Mouse (Mus musculus): ENCODE data around the gene Retreg2. TPM values are rescaled to one million over a fixed set of nuclear protein-coding genes. Genes with fewer than 3 reads are reported as not detected.

The Retreg2 gene
- polyA plus RNA-seq, 1 experiment from 2014 or later: 31.5 TPM

DNA sequence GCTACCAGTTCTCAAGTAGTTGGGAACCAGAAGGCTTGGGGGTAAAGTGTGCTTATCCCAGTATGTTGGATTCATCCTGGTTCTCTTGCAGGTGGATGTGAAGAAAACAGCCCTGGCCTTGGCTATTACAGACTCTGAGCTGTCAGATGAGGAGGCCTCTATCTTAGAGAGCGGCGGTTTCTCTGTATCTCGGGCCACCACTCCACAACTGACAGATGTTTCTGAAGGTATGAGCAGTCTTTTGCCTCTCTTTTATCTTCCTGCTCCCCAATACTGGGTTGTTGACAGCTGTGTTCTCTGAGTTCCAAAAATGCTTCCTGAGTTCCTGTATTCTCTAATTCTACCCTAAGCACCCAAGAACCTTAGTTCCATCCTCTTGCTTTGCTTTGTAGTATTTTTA lies 3.0 kb downstream of the Retreg2 start:
- Histone ChIP-seq H3K27ac (no peak overlapping the region), H3K27me3 (ENCODE audit: low read depth, poor library complexity, severe bottlenecking) (no peaks in the 10 kb centered on the region), H3K36me3 (peaks cover 53% of the 10 kb centered on the region), H3K4me3 (no peak overlapping the region), H3K4me1 (peaks cover 32% of the 10 kb centered on the region), H3K9me3 (replicated peaks) (no peaks in the 10 kb centered on the region)
- 100% methylated on average over 3 of the region's 3 CpGs for WGBS
- DNase-seq (ENCODE audit: low spot score): no peak

DNA sequence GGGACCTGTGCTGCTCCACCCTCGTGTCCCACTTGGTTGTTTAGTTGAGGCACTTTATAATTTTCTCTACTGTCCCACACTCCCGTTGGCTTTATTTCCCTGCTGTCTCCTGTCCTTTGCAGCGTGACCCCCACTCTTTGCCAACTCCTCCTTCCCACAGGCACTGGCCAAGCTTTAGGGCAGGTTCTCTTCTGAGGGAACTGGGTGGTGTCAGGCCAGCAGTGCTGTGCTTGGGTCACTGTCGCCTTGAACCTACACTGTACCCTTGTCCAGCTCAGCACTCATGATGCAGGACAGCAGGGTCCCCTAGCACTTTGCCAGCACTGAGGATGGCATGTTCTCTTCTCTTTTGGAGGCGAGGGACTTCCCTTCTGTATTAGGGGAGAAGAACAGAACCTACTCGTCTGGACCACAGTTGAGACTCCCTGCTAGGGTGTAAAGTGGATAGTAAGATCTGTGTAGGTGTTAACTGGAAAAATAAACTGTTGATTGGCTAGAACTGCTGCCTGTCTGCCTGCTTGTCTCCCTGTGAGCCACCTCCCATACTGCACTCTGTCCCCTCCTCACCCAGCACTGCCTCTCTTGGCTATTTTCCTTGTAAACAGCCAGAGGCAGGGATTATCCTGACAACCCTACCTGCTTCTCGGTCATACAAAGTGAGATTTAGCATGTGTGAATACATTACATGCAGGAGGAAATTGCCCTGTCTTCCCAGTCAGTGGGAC lies 5.0 kb downstream of the Retreg2 start:
- Histone ChIP-seq H3K9me3 (replicated peaks) (no peaks in the 10 kb centered on the region), H3K27me3 (ENCODE audit: low read depth, poor library complexity, severe bottlenecking) (no peaks in the 10 kb centered on the region), H3K4me1 (peaks cover 14% of the 10 kb centered on the region), H3K27ac (no peak overlapping the region), H3K4me3 (no peak overlapping the region), H3K36me3 (peaks cover 53% of the 10 kb centered on the region)
- DNase-seq (ENCODE audit: low spot score): no peak
- 80% methylated on average over 7 of the region's 7 CpGs for WGBS

DNA sequence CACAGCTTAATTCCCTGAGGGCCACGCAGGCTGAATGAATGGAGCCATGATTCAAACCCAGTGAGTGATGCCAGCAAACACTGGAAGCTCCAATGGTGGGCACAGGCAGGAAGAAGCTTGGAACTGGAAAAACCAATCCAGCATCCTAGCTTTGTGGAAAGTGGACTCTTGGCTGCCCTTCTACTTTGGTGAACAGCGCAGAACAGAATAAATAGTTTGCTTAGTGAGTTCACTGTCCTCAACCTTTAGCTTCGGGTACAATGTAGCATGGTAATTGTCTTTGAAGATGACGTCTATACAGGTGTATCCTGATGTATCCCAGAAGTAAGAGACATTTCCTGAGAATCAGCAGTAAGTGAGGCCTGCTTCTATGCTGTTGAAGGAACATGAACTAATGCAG lies 6.1 kb downstream of the Retreg2 start:
- H3K4me3 ChIP-seq: no peak overlapping the region
- H3K27ac ChIP-seq: no peak overlapping the region
- H3K27me3 ChIP-seq (ENCODE audit: low read depth, poor library complexity, severe bottlenecking): no peaks in the 10 kb centered on the region
- no peak for DNase-seq (ENCODE audit: low spot score)
- no peaks in the 10 kb centered on the region for H3K9me3 ChIP-seq (replicated peaks)
- H3K36me3 ChIP-seq: peaks cover 53% of the 10 kb centered on the region
- WGBS: 92% methylated on average over 4 of the region's 4 CpGs
- H3K4me1 ChIP-seq: peaks cover 6% of the 10 kb centered on the region

DNA sequence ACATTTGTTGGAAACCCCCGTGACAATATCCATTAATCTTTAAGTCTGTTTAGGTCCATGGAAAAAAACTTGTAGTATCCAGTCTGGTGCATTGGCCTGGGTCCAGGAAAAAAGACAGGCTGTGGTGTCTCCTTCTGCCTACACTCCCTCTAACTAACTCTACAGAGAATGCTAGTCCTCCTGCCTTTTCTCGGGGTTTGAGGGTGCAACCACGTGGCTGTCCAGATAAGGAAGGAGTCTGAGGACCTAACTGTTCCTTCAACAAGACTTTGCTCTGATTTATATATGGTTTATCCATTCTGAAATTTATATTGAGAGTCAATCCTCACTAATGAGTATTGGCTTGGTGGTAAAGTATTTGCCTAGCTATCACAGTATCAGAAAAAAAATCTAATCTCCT lies 13.3 kb downstream of the Retreg2 start:
- 67% methylated on average over 3 of the region's 3 CpGs for WGBS
- H3K9me3 ChIP-seq (replicated peaks): no peaks in the 10 kb centered on the region

DNA sequence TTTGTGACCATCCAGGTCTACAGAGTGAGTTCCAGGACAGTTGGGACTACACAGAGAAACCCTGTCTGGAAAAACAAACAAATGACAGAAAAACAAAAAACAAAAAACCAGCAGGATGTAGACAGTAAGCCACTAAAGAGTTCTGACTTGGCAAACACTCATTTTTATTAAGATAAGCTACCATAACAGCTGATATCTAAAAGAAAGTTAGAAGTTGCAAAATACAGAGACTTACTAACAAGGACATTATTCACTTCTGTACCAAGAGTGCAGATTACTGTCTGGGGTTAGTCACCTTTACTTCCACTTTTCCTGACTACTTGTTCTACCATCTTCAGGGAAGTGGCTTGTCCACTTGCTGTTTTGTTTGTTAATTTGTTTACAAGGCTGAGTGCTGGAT lies 16.4 kb downstream of the Retreg2 start:
- Histone ChIP-seq H3K27me3 (ENCODE audit: low read depth, poor library complexity, severe bottlenecking) (no peaks in the 10 kb centered on the region), H3K36me3 (no peaks in the 10 kb centered on the region), H3K9me3 (replicated peaks) (no peaks in the 10 kb centered on the region), H3K27ac (no peak overlapping the region), H3K4me3 (no peak overlapping the region), H3K4me1 (no peaks in the 10 kb centered on the region)
- DNase-seq (ENCODE audit: low spot score): no peak

More for the DNA sequence above, 13.3 kb downstream of the Retreg2 start:
- Histone ChIP-seq H3K27me3 (ENCODE audit: low read depth, poor library complexity, severe bottlenecking) (no peaks in the 10 kb centered on the region), H3K4me1 (no peaks in the 10 kb centered on the region), H3K36me3 (no peaks in the 10 kb centered on the region), H3K27ac (no peak overlapping the region), H3K4me3 (no peak overlapping the region)
- DNase-seq (ENCODE audit: low spot score): no peak

DNA sequence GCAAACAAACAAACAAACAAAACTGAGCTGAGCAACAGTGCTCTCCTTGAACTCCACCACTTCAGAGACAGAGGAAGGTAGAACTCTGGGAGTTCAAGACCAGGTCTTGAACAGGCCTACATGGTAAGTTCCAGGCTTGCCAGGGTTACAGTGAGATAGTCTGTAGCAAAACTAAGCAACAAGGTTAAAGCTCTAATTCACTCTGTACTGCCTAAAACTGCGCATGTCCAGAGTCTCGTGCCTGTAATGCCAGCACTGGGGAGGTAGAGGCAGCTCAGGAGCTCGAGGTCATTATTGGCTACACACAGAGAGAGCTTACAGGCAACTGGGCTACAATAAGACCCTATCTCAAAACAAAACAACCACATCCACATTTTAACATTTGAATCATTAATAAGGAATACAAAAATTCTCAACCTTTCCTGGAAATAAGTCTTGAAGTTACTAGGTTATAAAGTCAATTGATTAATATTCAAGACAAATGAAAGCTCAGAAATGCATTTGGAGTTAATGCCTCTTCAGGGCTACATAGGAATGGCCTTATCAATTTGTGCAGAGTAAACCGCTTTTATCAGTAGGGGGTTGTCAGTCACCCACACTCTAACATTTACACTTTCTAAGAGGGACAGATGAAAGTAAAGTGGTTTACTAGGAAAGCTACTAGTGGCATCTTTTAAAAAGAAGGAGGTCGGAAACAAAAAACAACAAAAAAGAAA lies 17.1 kb downstream of the Retreg2 start:
- 82% methylated on average over 5 of the region's 5 CpGs for WGBS

DNA sequence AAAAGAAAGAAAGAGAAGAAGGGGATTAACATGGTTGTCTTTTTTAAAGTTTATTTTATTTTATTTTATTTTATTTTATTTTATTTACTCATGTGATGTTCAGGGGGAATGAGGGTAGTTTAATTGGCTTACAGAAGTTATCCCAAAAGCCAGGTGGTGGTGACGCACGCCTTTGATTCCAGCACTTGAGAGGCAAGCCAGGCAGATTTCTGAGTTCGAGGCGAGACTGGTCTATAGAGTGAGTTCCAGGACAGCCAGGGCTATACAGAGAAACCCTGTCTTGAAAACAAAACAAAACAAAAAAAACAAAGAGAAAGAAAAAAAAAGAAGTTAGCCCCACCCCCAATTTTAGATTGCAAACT lies 17.7 kb downstream of the Retreg2 start:
- no peak for DNase-seq (ENCODE audit: low spot score)
- no peak overlapping the region for H3K4me3 ChIP-seq
- no peaks in the 10 kb centered on the region for H3K9me3 ChIP-seq (replicated peaks)
- no peak overlapping the region for H3K27ac ChIP-seq
- no peaks in the 10 kb centered on the region for H3K27me3 ChIP-seq (ENCODE audit: low read depth, poor library complexity, severe bottlenecking)
- no peaks in the 10 kb centered on the region for H3K36me3 ChIP-seq
- H3K4me1 ChIP-seq: no peaks in the 10 kb centered on the region
- 87% methylated on average over 4 of the region's 4 CpGs for WGBS

More for the DNA sequence above, 17.1 kb downstream of the Retreg2 start:
- Histone ChIP-seq H3K27me3 (ENCODE audit: low read depth, poor library complexity, severe bottlenecking) (no peaks in the 10 kb centered on the region), H3K9me3 (replicated peaks) (no peaks in the 10 kb centered on the region), H3K4me3 (no peak overlapping the region), H3K27ac (no peak overlapping the region), H3K36me3 (no peaks in the 10 kb centered on the region), H3K4me1 (no peaks in the 10 kb centered on the region)
- DNase-seq (ENCODE audit: low spot score): no peak

DNA sequence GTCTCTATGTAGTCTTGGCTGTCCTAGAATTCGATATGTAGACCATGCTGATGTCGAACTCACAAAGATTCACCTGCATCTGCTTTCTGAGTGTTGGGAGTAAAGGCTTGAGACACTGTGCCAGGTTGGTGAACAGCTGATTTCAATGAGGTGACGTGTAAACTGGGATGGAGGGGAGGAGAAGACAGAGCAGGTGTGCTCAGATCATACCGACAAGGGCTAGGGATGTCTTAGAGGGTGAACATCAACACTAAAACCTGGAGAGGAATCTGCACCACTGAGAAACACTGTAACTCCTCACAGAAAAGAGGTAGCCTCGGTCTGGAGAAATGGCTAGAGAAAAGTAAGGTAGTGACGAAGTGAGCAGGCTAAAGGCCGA lies 25.5 kb downstream of the Retreg2 start:
- Histone ChIP-seq H3K27me3 (ENCODE audit: low read depth, poor library complexity, severe bottlenecking) (no peaks in the 10 kb centered on the region), H3K27ac (peak overlapping the region; percentile 88), H3K4me3 (peak overlapping the region; percentile 83), H3K36me3 (peaks cover 29% of the 10 kb centered on the region), H3K4me1 (peaks cover 20% of the 10 kb centered on the region), H3K9me3 (replicated peaks) (no peaks in the 10 kb centered on the region)
- WGBS: 6% methylated on average over 7 of the region's 7 CpGs
- DNase-seq (ENCODE audit: low spot score): no peak

DNA sequence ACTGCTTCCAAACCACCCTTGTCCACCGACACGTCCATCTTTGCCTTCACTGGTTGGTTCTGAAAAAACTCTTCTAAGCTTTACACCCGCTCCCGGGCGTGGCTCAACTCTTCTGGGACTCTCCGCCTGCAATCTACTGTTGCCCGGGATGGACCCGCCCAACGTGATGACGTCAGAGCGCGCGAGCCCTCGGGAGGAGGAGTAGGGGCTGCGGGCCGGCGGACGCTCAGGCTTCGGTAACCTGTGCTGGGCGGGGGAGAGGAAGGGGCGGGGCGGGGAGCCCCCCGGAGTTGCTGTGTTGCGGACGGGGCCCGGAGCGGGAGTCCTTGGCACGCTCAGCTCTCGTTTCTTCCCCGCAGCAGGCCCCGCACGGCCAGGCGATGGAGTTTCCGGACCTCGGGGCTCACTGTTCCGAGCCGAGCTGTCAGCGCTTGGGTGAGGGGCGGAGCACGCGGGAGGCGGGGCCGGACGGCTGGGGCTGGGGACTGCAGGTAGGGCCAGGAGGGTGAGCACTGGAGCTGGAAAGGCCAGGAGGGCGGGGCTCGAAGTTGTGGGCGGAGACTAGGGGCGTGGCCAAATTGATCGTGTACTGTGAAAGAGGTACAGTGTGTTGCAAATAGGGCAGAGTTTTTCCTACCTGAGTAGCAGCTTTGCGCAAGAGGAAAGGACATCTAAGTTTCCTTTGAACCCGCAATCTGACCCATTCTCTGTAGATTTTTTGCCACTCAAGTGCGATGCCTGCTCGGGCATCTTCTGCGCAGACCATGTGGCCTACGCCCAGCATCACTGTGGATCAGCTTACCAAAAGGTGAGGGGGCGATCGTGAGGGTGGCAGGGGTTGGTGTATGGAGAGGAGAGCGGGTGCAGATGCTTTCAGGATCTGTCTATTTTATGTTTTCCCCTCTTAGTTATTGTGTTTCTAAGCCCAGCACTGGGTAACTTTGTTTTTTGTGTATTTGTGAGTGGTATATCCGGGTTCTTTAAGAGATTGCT lies 26.2 kb downstream of the Retreg2 start, which contains the start of gene Zfand2b:
Zfand2b (plus strand) TSS at position 175 of the 993 bp plus-strand sequence.
- Histone ChIP-seq H3K4me1 (peaks cover 20% of the 10 kb centered on the region), H3K36me3 (peaks cover 36% of the 10 kb centered on the region), H3K9me3 (replicated peaks) (no peaks in the 10 kb centered on the region), H3K27ac (peak within 1 kb of the TSS; percentile 88), H3K4me3 (peak within 1 kb of the TSS; percentile 83), H3K27me3 (ENCODE audit: low read depth, poor library complexity, severe bottlenecking) (no peaks in the 10 kb centered on the region)
- peak; percentile 99 for DNase-seq (ENCODE audit: low spot score)
- under 1% methylated on average over 59 of the region's 59 CpGs for WGBS

DNA sequence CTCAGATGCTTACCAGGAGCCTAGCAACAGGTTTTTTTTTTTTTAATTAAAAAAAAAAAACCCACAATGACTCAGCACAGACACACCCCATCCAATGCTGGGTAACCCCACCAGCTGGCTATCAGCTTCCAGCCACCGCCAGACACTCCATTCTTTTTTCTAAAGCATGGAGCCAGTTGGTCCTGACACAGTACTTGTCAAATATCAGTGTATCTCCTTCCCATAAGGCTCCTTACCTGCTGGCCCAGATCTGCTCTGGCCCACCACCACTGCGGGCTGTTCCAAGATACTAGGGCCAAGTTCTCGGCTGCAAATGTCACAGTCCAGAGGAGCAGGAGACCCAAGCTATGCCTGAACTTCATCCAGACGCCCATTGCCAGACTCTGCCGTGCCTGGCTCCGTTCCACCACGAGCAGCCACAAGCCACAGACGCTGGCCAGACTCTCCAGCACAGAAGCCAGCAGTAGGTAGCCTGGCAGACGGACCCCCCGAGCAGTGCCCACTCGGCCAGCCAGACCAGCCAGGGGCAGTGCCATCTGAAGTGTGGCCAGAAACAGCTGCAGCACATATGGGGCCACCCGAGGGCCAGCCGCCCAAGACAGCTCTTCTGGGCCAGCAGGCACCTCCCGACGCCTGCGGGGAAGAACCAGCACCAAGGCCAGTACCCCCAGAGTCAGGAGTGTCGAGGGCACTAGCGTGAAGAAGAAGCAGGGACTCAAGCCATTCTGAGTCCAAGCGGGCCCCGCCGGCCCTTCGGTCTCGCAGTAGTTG lies 36.9 kb downstream of the Retreg2 start:
- no peaks in the 10 kb centered on the region for H3K27me3 ChIP-seq (ENCODE audit: low read depth, poor library complexity, severe bottlenecking)
- no peaks in the 10 kb centered on the region for H3K9me3 ChIP-seq (replicated peaks)
- peaks cover 65% of the 10 kb centered on the region for H3K36me3 ChIP-seq
- peaks cover 24% of the 10 kb centered on the region for H3K4me1 ChIP-seq
- WGBS: 13% methylated on average over 23 of the region's 23 CpGs
- H3K4me3 ChIP-seq: peak overlapping the region; percentile 66
- H3K27ac ChIP-seq: peak overlapping the region; percentile 82
- DNase-seq (ENCODE audit: low spot score): peak; percentile 36

DNA sequence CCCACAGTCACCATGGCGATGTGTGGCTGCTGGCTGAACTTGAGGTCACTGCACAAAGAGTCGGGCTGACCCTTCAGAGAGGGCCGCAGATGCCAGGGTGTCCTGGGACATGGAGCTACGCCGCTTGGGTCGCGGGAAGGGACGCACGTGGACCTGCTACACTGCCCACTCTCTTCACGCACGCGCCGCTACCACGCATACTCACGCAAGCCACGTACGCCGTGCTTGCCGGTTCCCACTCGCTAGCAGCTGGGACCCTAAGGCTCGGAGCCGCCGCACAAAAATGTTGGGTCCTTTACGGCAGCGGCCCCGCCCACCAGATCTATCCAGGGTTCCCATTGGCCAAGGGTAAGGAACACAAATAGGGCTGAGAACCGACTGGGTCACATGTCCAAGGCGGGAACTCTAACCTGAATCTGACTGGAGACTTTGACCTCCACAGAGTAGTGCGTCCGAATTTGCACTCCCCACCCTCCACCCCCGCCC lies 37.6 kb downstream of the Retreg2 start, which contains the start of gene Abcb6:
Abcb6 (minus strand) TSS at position 288 of the 486 bp plus-strand sequence.
- under 1% methylated on average over 31 of the region's 31 CpGs for WGBS
- Histone ChIP-seq H3K9me3 (replicated peaks) (no peaks in the 10 kb centered on the region), H3K36me3 (peaks cover 65% of the 10 kb centered on the region), H3K4me1 (peaks cover 24% of the 10 kb centered on the region), H3K27ac (peak within 1 kb of the TSS; percentile 82), H3K27me3 (ENCODE audit: low read depth, poor library complexity, severe bottlenecking) (no peaks in the 10 kb centered on the region), H3K4me3 (peak within 1 kb of the TSS; percentile 66)
- DNase-seq (ENCODE audit: low spot score): peak; percentile 94

DNA sequence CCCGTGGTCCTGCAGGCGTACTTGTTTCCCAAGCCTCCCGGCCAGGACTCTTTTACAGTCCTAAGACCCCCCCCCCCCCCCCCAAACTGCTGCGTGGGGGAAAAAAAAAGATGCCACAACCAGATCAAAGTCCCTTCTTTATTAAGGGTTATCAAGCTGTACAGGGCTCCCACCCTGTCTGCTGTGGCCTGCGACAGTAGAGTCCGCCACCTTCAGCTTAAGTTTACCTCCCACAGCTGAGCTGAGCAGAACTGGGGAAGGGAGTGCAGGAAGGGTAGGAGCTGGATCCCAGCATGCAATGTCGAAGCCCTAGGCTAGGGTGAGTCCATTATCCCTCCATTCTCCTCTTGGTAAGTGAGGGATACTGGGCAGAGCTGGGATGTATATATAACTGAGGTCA lies 38.2 kb downstream of the Retreg2 start:
- Histone ChIP-seq H3K36me3 (peaks cover 65% of the 10 kb centered on the region), H3K4me1 (peaks cover 24% of the 10 kb centered on the region), H3K27me3 (ENCODE audit: low read depth, poor library complexity, severe bottlenecking) (no peaks in the 10 kb centered on the region), H3K4me3 (peak overlapping the region; percentile 66), H3K9me3 (replicated peaks) (no peaks in the 10 kb centered on the region), H3K27ac (peak overlapping the region; percentile 64)
- WGBS: 42% methylated on average over 7 of the region's 7 CpGs
- DNase-seq (ENCODE audit: low spot score): no peak

Measured in limb, embryonic 10.5 days (tissue).